Mouse (Mus musculus) liver, embryonic 14.5 days (tissue): ENCODE results near the gene Sash1.

Source experiments
- CTCF ChIP-seq: IDR thresholded peaks from 2 replicates; pipeline ENCODE4 v1.5.1; 2016; ENCODE audit warnings: antibody characterized with exemption, low read depth, control low read depth
- EP300 ChIP-seq: IDR thresholded peaks from 2 replicates; pipeline ENCODE4 v1.6.1; 2016; ENCODE audit warnings: antibody characterized with exemption, low read depth

DNA sequence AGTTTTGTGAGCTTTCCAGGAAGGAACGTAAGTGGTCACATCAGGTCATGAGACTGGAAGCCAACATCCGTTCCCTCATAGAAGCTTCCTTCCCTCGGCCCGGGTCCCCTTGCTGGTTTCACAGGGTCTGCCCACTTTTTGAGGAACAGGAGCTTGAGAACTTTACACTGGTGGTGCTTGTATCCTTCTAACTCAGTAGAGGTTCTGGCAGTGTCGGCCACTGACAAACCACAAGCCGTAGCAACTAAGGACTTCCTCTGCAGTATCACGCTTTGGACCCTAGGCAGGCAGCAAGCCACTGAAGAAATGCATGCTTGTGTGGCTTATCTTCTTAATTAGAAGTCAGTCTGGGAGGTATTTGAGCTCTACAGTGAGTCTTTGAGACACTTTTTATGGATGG lies 126.6 kb downstream of the Sash1 start:
- TF ChIP-seq EP300 (no peak), CTCF (no peak)
